ENCODE assay signal across 20 mouse cellular contexts in the genomic region with DNA sequence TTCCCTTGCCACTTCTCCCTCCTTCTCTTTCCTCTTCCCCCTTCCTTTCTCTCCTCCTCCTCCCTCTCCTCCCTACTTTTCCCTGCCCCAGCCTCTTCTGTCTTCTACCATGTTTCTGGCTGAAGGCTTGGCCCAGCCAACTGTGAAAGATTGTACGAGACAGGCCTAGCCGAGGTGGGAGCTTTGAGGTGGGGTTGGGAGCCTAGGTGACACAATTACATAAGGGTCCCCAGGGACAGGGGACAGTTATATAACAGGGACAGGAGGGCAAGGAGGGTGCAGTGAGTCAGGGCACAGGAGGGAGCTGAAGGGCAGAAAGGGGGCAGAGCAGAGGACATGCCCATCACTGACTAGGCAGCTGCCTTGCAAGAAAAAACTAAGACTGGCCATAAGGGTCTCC.
"Had no signal": no experiment of that assay in that cellular context is flagged by ENCODE, and none has a peak within 500 bp of the region (broad histone marks: within the 10 kb centered on the region; RNA-seq: fewer than 3 reads in every experiment).

No protein-coding gene starts in this region.

- H3K9ac ChIP-seq: forebrain, postnatal 0 days; heart, embryonic 12.5 days; hindbrain, embryonic 13.5 days; hindbrain, embryonic 15.5 days; limb, embryonic 13.5 days; liver, embryonic 13.5 days; liver, embryonic 15.5 days had no signal

- H3K4me3 ChIP-seq: heart, embryonic 10.5 days; heart, embryonic 12.5 days; hindbrain, embryonic 13.5 days; hindbrain, embryonic 15.5 days; limb, embryonic 13.5 days; liver, embryonic 13.5 days; liver, embryonic 15.5 days had no signal

- H3K27ac ChIP-seq: heart, embryonic 10.5 days; hindbrain, embryonic 13.5 days; hindbrain, embryonic 15.5 days; hindbrain, postnatal 0 days; limb, embryonic 13.5 days; liver, embryonic 13.5 days; liver, embryonic 15.5 days had no signal

- H3K36me3 ChIP-seq: heart, embryonic 10.5 days; heart, embryonic 12.5 days; hindbrain, embryonic 13.5 days; hindbrain, embryonic 15.5 days; limb, embryonic 13.5 days; liver, embryonic 13.5 days; liver, embryonic 15.5 days had no signal

- DNase-seq: forebrain, postnatal 0 days; gastrocnemius, postnatal 14 days; gastrocnemius, postnatal 36 days; heart, adult 18-20 months; heart, postnatal 14 days; heart, postnatal 36 days; layer of hippocampus, adult 9-11 months; layer of hippocampus, postnatal 36 days; left cerebral cortex, postnatal 4 days; liver; liver, embryonic 13.5 days had no signal

- H3K4me1 ChIP-seq: heart, embryonic 10.5 days; hindbrain, embryonic 13.5 days; hindbrain, embryonic 15.5 days; limb, embryonic 13.5 days; liver, embryonic 13.5 days; liver, embryonic 15.5 days had no signal

- H3K9me3 ChIP-seq: heart, embryonic 10.5 days; heart, embryonic 12.5 days; hindbrain, embryonic 13.5 days; hindbrain, embryonic 15.5 days; limb, embryonic 13.5 days; liver, embryonic 13.5 days; liver, embryonic 15.5 days had no signal

- H3K27me3 ChIP-seq: hindbrain, embryonic 13.5 days; hindbrain, embryonic 15.5 days; limb, embryonic 13.5 days; liver, embryonic 13.5 days; liver, embryonic 15.5 days had no signal

- ATAC-seq: forebrain, postnatal 0 days; hindbrain, postnatal 0 days; intestine, embryonic 16.5 days had no signal

- H3K4me2 ChIP-seq: heart, embryonic 12.5 days; hindbrain, embryonic 13.5 days; hindbrain, embryonic 15.5 days; limb, embryonic 13.5 days; liver, embryonic 11.5 days; liver, embryonic 13.5 days; liver, embryonic 15.5 days had no signal
